Mouse (Mus musculus): ENCODE measurements around the gene 4930467E23Rik. TPM values are rescaled to one million over a fixed set of nuclear protein-coding genes. Genes with fewer than 3 reads are reported as not detected.
"Not testable (repeated sequence)": the region's sequence is repeated elsewhere in the genome, so short reads cannot be mapped to it uniquely, and the experiment has no call there.

The 4930467E23Rik gene
- polyA plus RNA-seq, 1 experiment from 2014 or later: not detected

- not testable (repeated sequence) for H3K36me3 ChIP-seq (ENCODE audit: control insufficient read depth, insufficient read depth, low read length); H3K9me3 ChIP-seq (ENCODE audit: control insufficient read depth, low read length); H3K4me1 ChIP-seq (ENCODE audit: control insufficient read depth, insufficient read depth, low read length); H3K9ac ChIP-seq (ENCODE audit: low read depth, low read length); H3K27me3 ChIP-seq (ENCODE audit: control insufficient read depth, insufficient read depth, low read length); ATAC-seq (ENCODE audit: low FRiP score, low TSS enrichment); H3K4me2 ChIP-seq (replicated peaks; ENCODE audit: low read depth, low read length); H3K27ac ChIP-seq (ENCODE audit: low read depth, low read length); H3K4me3 ChIP-seq (ENCODE audit: low read length)
- WGBS: 89% methylated on average over 3 of the region's 3 CpGs
Observed at GRCm38 (mm10) chr8:19717851-19718250, 11.5 kb upstream of the 4930467E23Rik start.

GRCm38 (mm10) chr8:19719513-19719912 is 9.9 kb upstream of the 4930467E23Rik start:
- H3K27me3 ChIP-seq (ENCODE audit: control insufficient read depth, insufficient read depth, low read length); H3K4me2 ChIP-seq (replicated peaks; ENCODE audit: low read depth, low read length); H3K4me3 ChIP-seq (ENCODE audit: low read length); H3K27ac ChIP-seq (ENCODE audit: low read depth, low read length); ATAC-seq (ENCODE audit: low FRiP score, low TSS enrichment); H3K4me1 ChIP-seq (ENCODE audit: control insufficient read depth, insufficient read depth, low read length); H3K9ac ChIP-seq (ENCODE audit: low read depth, low read length); H3K9me3 ChIP-seq (ENCODE audit: control insufficient read depth, low read length); H3K36me3 ChIP-seq (ENCODE audit: control insufficient read depth, insufficient read depth, low read length): not testable (repeated sequence)
- 71% methylated on average over 3 of the region's 3 CpGs for WGBS

- not testable (repeated sequence) for H3K4me3 ChIP-seq (ENCODE audit: low read length); H3K4me2 ChIP-seq (replicated peaks; ENCODE audit: low read depth, low read length); H3K9ac ChIP-seq (ENCODE audit: low read depth, low read length); H3K27ac ChIP-seq (ENCODE audit: low read depth, low read length); H3K4me1 ChIP-seq (ENCODE audit: control insufficient read depth, insufficient read depth, low read length); H3K36me3 ChIP-seq (ENCODE audit: control insufficient read depth, insufficient read depth, low read length); H3K27me3 ChIP-seq (ENCODE audit: control insufficient read depth, insufficient read depth, low read length); ATAC-seq (ENCODE audit: low FRiP score, low TSS enrichment); H3K9me3 ChIP-seq (ENCODE audit: control insufficient read depth, low read length)
- 58% methylated on average over 2 of the region's 2 CpGs for WGBS
Observed at GRCm38 (mm10) chr8:19724871-19725270, 4.5 kb upstream of the 4930467E23Rik start.

GRCm38 (mm10) chr8:19751773-19752172 is 22.4 kb downstream of the 4930467E23Rik start:
- not testable (repeated sequence) for H3K27ac ChIP-seq (ENCODE audit: low read depth, low read length); H3K4me2 ChIP-seq (replicated peaks; ENCODE audit: low read depth, low read length); H3K36me3 ChIP-seq (ENCODE audit: control insufficient read depth, insufficient read depth, low read length); ATAC-seq (ENCODE audit: low FRiP score, low TSS enrichment); H3K9me3 ChIP-seq (ENCODE audit: control insufficient read depth, low read length); H3K27me3 ChIP-seq (ENCODE audit: control insufficient read depth, insufficient read depth, low read length); H3K4me1 ChIP-seq (ENCODE audit: control insufficient read depth, insufficient read depth, low read length); H3K9ac ChIP-seq (ENCODE audit: low read depth, low read length); H3K4me3 ChIP-seq (ENCODE audit: low read length)

GRCm38 (mm10) chr8:19754178-19754577 is 24.8 kb downstream of the 4930467E23Rik start:
- 79% methylated on average over 2 of the region's 3 CpGs for WGBS
- not testable (repeated sequence) for H3K4me1 ChIP-seq (ENCODE audit: control insufficient read depth, insufficient read depth, low read length); H3K4me2 ChIP-seq (replicated peaks; ENCODE audit: low read depth, low read length); ATAC-seq (ENCODE audit: low FRiP score, low TSS enrichment); H3K9me3 ChIP-seq (ENCODE audit: control insufficient read depth, low read length); H3K9ac ChIP-seq (ENCODE audit: low read depth, low read length); H3K4me3 ChIP-seq (ENCODE audit: low read length); H3K36me3 ChIP-seq (ENCODE audit: control insufficient read depth, insufficient read depth, low read length); H3K27me3 ChIP-seq (ENCODE audit: control insufficient read depth, insufficient read depth, low read length); H3K27ac ChIP-seq (ENCODE audit: low read depth, low read length)

GRCm38 (mm10) chr8:19754961-19755360 is 25.6 kb downstream of the 4930467E23Rik start:
- not testable (repeated sequence) for ATAC-seq (ENCODE audit: low FRiP score, low TSS enrichment); H3K36me3 ChIP-seq (ENCODE audit: control insufficient read depth, insufficient read depth, low read length); H3K27ac ChIP-seq (ENCODE audit: low read depth, low read length); H3K27me3 ChIP-seq (ENCODE audit: control insufficient read depth, insufficient read depth, low read length); H3K9me3 ChIP-seq (ENCODE audit: control insufficient read depth, low read length); H3K4me3 ChIP-seq (ENCODE audit: low read length); H3K4me2 ChIP-seq (replicated peaks; ENCODE audit: low read depth, low read length); H3K9ac ChIP-seq (ENCODE audit: low read depth, low read length); H3K4me1 ChIP-seq (ENCODE audit: control insufficient read depth, insufficient read depth, low read length)
- WGBS: 84% methylated on average over 3 of the region's 3 CpGs

- not testable (repeated sequence) for H3K27ac ChIP-seq (ENCODE audit: low read depth, low read length); H3K27me3 ChIP-seq (ENCODE audit: control insufficient read depth, insufficient read depth, low read length); H3K36me3 ChIP-seq (ENCODE audit: control insufficient read depth, insufficient read depth, low read length); H3K9me3 ChIP-seq (ENCODE audit: control insufficient read depth, low read length); H3K4me2 ChIP-seq (replicated peaks; ENCODE audit: low read depth, low read length); H3K4me3 ChIP-seq (ENCODE audit: low read length); H3K4me1 ChIP-seq (ENCODE audit: control insufficient read depth, insufficient read depth, low read length); ATAC-seq (ENCODE audit: low FRiP score, low TSS enrichment); H3K9ac ChIP-seq (ENCODE audit: low read depth, low read length)
- 77% methylated on average over 5 of the region's 5 CpGs for WGBS
Observed at GRCm38 (mm10) chr8:19761660-19762059, 32.3 kb downstream of the 4930467E23Rik start.

- H3K4me3 ChIP-seq (ENCODE audit: low read length); H3K4me2 ChIP-seq (replicated peaks; ENCODE audit: low read depth, low read length); H3K9ac ChIP-seq (ENCODE audit: low read depth, low read length); H3K27ac ChIP-seq (ENCODE audit: low read depth, low read length); H3K4me1 ChIP-seq (ENCODE audit: control insufficient read depth, insufficient read depth, low read length); H3K27me3 ChIP-seq (ENCODE audit: control insufficient read depth, insufficient read depth, low read length); ATAC-seq (ENCODE audit: low FRiP score, low TSS enrichment); H3K36me3 ChIP-seq (ENCODE audit: control insufficient read depth, insufficient read depth, low read length); H3K9me3 ChIP-seq (ENCODE audit: control insufficient read depth, low read length): not testable (repeated sequence)
- WGBS: 75% methylated on average over 4 of the region's 4 CpGs
Observed at GRCm38 (mm10) chr8:19762860-19763592, 33.6 kb downstream of the 4930467E23Rik start.

- H3K4me3 ChIP-seq (ENCODE audit: low read length); H3K4me1 ChIP-seq (ENCODE audit: control insufficient read depth, insufficient read depth, low read length); H3K9ac ChIP-seq (ENCODE audit: low read depth, low read length); H3K4me2 ChIP-seq (replicated peaks; ENCODE audit: low read depth, low read length); H3K27ac ChIP-seq (ENCODE audit: low read depth, low read length); ATAC-seq (ENCODE audit: low FRiP score, low TSS enrichment); H3K9me3 ChIP-seq (ENCODE audit: control insufficient read depth, low read length); H3K36me3 ChIP-seq (ENCODE audit: control insufficient read depth, insufficient read depth, low read length); H3K27me3 ChIP-seq (ENCODE audit: control insufficient read depth, insufficient read depth, low read length): not testable (repeated sequence)
Observed at GRCm38 (mm10) chr8:19765531-19765930, 36.2 kb downstream of the 4930467E23Rik start.

All from kidney, embryonic 14.5 days (tissue).